Mouse (Mus musculus) forebrain, embryonic 16.5 days (tissue): ENCODE results near the gene Cyp26a1. TPM values are rescaled to one million over a fixed set of nuclear protein-coding genes. Genes with fewer than 3 reads are reported as not detected.
A peak's percentile ranks its signal among the peaks of the same experiment; 100 is the strongest.

Experiments used
- ATAC-seq: fragments of 200-750 bp; cut with Nextera tagmentation; 2 replicates; pipeline ENCODE4 v1.8.0; 2017; ENCODE audit warnings: mild to moderate bottlenecking, moderate library complexity
- H3K27ac ChIP-seq: fragments of 300-500 bp; sonication (generic); 2 replicates; pipeline ENCODE4 v1.5.1; 2014; ENCODE audit warnings: low read length, control low read depth
- H3K27me3 ChIP-seq: fragments of 300-500 bp; sonication (generic); replicated peaks from 2 replicates; pipeline ENCODE4 v1.6.1; 2014; ENCODE audit warnings: low read length; ENCODE audit not compliant: control insufficient read depth, insufficient read depth
- H3K36me3 ChIP-seq: fragments of 300-500 bp; sonication (generic); 2 replicates; pipeline ENCODE4 v1.6.1; 2014; ENCODE audit not compliant: control insufficient read depth, insufficient read depth
- H3K4me1 ChIP-seq: fragments of 300-500 bp; sonication (generic); replicated peaks from 2 replicates; pipeline ENCODE4 v1.6.1; 2014; ENCODE audit warnings: low read length; ENCODE audit not compliant: control insufficient read depth, insufficient read depth
- H3K4me2 ChIP-seq: fragments of 300-500 bp; sonication (generic); 2 replicates; pipeline ENCODE4 v1.6.1; 2014; ENCODE audit warnings: mild to moderate bottlenecking, low read length, control low read depth
- H3K4me3 ChIP-seq: fragments of 300-500 bp; sonication (generic); replicated peaks from 2 replicates; pipeline ENCODE4 v1.5.1; 2014; ENCODE audit warnings: mild to moderate bottlenecking, low read length, control low read depth
- H3K9ac ChIP-seq: fragments of 300-500 bp; sonication (generic); replicated peaks from 2 replicates; pipeline ENCODE4 v1.6.1; 2014; ENCODE audit warnings: low read depth, low read length, control low read depth
- H3K9me3 ChIP-seq: fragments of 300-500 bp; sonication (generic); 2 replicates; pipeline ENCODE4 v1.6.1; 2016; ENCODE audit warnings: low read length; ENCODE audit not compliant: control insufficient read depth
- WGBS: fragments of 180-500 bp; shearing (Covaris S2); extraction: QIAGEN DNeasy Blood & Tissue Kit; methylation state at CpG from one replicate; pipeline ENCODE4 v1.1.7; 2014; 5-methylcytosine and 5-hydroxymethylcytosine counted together
- polyA plus RNA-seq: library from polyadenylated mRNA; unstranded; fragments of >200 nt; fragmentation: Nextera tagmentation; extraction: Ambion mirVana; gene quantifications from 2 replicates; pipeline ENCODE4 v1.2.1, GENCODE M21; 2015

Cyp26a1 gene
- polyA plus RNA-seq, 1 experiment from 2014 or later, result not detected

DNA sequence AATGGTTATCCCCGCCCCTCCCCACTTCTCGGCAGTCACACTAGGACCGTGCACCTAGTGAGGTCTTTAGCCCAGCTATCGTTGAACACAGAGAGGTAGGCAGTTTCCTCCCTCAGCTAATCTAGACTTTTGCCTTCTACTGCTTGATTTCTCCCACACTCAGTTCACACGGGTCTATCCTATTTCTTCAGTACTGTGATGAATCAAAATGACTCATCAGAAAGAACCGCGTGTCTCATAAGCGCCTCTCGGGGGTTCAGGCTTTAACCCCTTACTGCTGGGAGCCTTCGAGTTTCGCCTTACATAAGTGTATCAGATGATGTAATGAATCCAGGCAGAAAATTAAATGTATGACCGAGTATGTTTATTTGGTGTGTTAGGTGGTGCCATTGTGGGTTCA, 24.2 kb upstream of the Cyp26a1 start:
- Histone ChIP-seq H3K27me3 (no peaks in the 10 kb centered on the region), H3K4me3 (no peak overlapping the region), H3K36me3 (no peaks in the 10 kb centered on the region), H3K9ac (no peak overlapping the region), H3K9me3 (no peaks in the 10 kb centered on the region), H3K4me2 (no peak overlapping the region), H3K27ac (no peak overlapping the region), H3K4me1 (no peaks in the 10 kb centered on the region)
- ATAC-seq, result no peak
- 56% methylated on average over 12 of the region's 12 CpGs for WGBS

GRCm38 (mm10) chr19:37685281-37685680, 12.3 kb upstream of the Cyp26a1 start, which contains the start of gene Cyp26c1:
Gene Cyp26c1 (plus strand): TSS chr19:37685581.
- Histone ChIP-seq H3K27ac (no peak within 1 kb of the TSS), H3K9me3 (no peaks in the 10 kb centered on the region), H3K36me3 (no peaks in the 10 kb centered on the region), H3K9ac (no peak within 1 kb of the TSS), H3K4me2 (no peak within 1 kb of the TSS), H3K27me3 (peaks cover 74% of the 10 kb centered on the region), H3K4me1 (no peaks in the 10 kb centered on the region), H3K4me3 (no peak within 1 kb of the TSS)
- no peak for ATAC-seq
- 8% methylated on average over 6 of the region's 6 CpGs for WGBS

DNA sequence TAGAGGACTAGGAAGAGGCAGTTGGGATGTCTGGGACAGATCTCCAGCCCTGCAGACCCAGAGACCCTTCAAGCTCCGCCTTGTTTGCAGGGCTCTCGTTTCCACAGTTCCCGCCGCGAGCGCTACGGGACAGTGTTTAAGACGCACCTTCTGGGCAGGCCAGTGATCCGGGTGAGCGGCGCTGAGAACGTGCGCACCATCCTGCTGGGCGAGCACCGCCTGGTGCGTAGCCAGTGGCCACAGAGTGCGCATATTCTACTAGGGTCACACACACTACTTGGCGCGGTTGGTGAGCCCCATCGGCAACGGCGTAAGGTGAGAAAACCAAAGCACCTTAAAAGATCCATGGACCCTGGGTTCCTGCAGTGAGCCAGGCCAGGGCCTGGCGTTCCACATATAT, 11.3 kb upstream of the Cyp26a1 start:
- Histone ChIP-seq H3K4me2 (no peak overlapping the region), H3K4me3 (no peak overlapping the region), H3K9ac (no peak overlapping the region), H3K27ac (no peak overlapping the region), H3K27me3 (peaks cover 85% of the 10 kb centered on the region), H3K36me3 (no peaks in the 10 kb centered on the region), H3K9me3 (no peaks in the 10 kb centered on the region), H3K4me1 (no peaks in the 10 kb centered on the region)
- WGBS, result 3% methylated on average over 23 of the region's 23 CpGs
- no peak for ATAC-seq

- Histone ChIP-seq H3K9me3 (no peaks in the 10 kb centered on the region), H3K27ac (no peak overlapping the region), H3K4me1 (no peaks in the 10 kb centered on the region), H3K4me2 (no peak overlapping the region), H3K9ac (no peak overlapping the region), H3K36me3 (no peaks in the 10 kb centered on the region), H3K27me3 (peaks cover 93% of the 10 kb centered on the region), H3K4me3 (no peak overlapping the region)
- 3% methylated on average over 61 of the region's 62 CpGs for WGBS
- no peak for ATAC-seq
Observed at GRCm38 (mm10) chr19:37686941-37687850, 10.4 kb upstream of the Cyp26a1 start.

DNA sequence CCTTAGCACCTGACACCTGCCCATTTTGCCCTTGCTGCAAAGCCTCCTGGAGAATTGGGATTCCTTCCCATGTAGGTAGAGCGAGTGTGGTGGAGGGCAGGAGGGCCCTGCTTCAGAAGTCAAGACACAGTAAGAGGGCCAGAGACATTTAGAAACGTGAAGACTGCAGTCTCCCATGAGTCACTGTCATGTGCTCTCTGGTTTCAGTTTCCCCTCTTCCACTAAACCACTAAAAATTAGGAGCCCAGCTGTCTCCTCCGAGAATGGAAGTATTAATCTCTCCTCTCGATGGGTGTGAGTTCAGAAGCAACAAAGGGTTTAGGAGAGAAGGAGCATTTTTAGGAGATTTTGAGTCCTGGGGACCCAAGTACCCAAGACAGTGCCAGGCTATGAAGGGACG, 8.1 kb upstream of the Cyp26a1 start:
- 38% methylated on average over 5 of the region's 5 CpGs for WGBS
- no peak overlapping the region for H3K4me2 ChIP-seq
- no peaks in the 10 kb centered on the region for H3K36me3 ChIP-seq
- H3K9me3 ChIP-seq, result no peaks in the 10 kb centered on the region
- H3K27me3 ChIP-seq, result peaks cover 99% of the 10 kb centered on the region
- no peak for ATAC-seq
- no peak overlapping the region for H3K27ac ChIP-seq
- H3K4me3 ChIP-seq, result no peak overlapping the region
- no peak overlapping the region for H3K9ac ChIP-seq
- peaks cover 9% of the 10 kb centered on the region for H3K4me1 ChIP-seq

- H3K9me3 ChIP-seq, result no peaks in the 10 kb centered on the region
- H3K4me2 ChIP-seq, result 0 out of 2 replicates have a peak overlapping the region, but pooled peaks have one; percentile 8
- no peaks in the 10 kb centered on the region for H3K36me3 ChIP-seq
- H3K27ac ChIP-seq, result no peak overlapping the region
- peaks cover 9% of the 10 kb centered on the region for H3K4me1 ChIP-seq
- WGBS, result 1% methylated on average over 29 of the region's 29 CpGs
- H3K9ac ChIP-seq, result no peak overlapping the region
- no peak overlapping the region; the same call in 1 of the 2 replicates for H3K4me3 ChIP-seq
- ATAC-seq, result no peak
- peaks cover 99% of the 10 kb centered on the region for H3K27me3 ChIP-seq
Observed at GRCm38 (mm10) chr19:37690716-37691115, 6.9 kb upstream of the Cyp26a1 start.

- no peaks in the 10 kb centered on the region for H3K9me3 ChIP-seq
- H3K4me2 ChIP-seq, result peak overlapping the region; percentile 73
- no peak overlapping the region for H3K27ac ChIP-seq
- H3K27me3 ChIP-seq, result peaks cover 98% of the 10 kb centered on the region
- peaks cover 23% of the 10 kb centered on the region for H3K4me1 ChIP-seq
- peak; percentile 74 for ATAC-seq
- WGBS, result under 1% methylated on average over 40 of the region's 40 CpGs
- peak overlapping the region; percentile 38 for H3K4me3 ChIP-seq
- H3K36me3 ChIP-seq, result no peaks in the 10 kb centered on the region
- peak overlapping the region; percentile 19; the same call in 1 of the 2 replicates for H3K9ac ChIP-seq
Observed at GRCm38 (mm10) chr19:37692879-37693278, 4.7 kb upstream of the Cyp26a1 start.

GRCm38 (mm10) chr19:37695146-37695545, 2.5 kb upstream of the Cyp26a1 start:
- Histone ChIP-seq H3K27ac (no peak overlapping the region), H3K4me1 (peaks cover 35% of the 10 kb centered on the region), H3K4me2 (no peak overlapping the region), H3K9ac (no peak overlapping the region), H3K27me3 (peaks cover 98% of the 10 kb centered on the region), H3K4me3 (no peak overlapping the region), H3K9me3 (no peaks in the 10 kb centered on the region), H3K36me3 (no peaks in the 10 kb centered on the region)
- 23% methylated on average over 13 of the region's 13 CpGs for WGBS
- ATAC-seq, result no peak

- peaks cover 98% of the 10 kb centered on the region for H3K27me3 ChIP-seq
- H3K9me3 ChIP-seq, result no peaks in the 10 kb centered on the region
- 3% methylated on average over 42 of the region's 42 CpGs for WGBS
- H3K36me3 ChIP-seq, result no peaks in the 10 kb centered on the region
- no peak overlapping the region for H3K4me3 ChIP-seq
- no peak for ATAC-seq
- no peak overlapping the region for H3K4me2 ChIP-seq
- peaks cover 35% of the 10 kb centered on the region for H3K4me1 ChIP-seq
- H3K27ac ChIP-seq, result no peak overlapping the region
- no peak overlapping the region for H3K9ac ChIP-seq
Observed at GRCm38 (mm10) chr19:37695762-37696602, 1.6 kb upstream of the Cyp26a1 start.
